Mouse (Mus musculus): Measurements from ENCODE around the gene Clip3.

Gene Clip3

DNA sequence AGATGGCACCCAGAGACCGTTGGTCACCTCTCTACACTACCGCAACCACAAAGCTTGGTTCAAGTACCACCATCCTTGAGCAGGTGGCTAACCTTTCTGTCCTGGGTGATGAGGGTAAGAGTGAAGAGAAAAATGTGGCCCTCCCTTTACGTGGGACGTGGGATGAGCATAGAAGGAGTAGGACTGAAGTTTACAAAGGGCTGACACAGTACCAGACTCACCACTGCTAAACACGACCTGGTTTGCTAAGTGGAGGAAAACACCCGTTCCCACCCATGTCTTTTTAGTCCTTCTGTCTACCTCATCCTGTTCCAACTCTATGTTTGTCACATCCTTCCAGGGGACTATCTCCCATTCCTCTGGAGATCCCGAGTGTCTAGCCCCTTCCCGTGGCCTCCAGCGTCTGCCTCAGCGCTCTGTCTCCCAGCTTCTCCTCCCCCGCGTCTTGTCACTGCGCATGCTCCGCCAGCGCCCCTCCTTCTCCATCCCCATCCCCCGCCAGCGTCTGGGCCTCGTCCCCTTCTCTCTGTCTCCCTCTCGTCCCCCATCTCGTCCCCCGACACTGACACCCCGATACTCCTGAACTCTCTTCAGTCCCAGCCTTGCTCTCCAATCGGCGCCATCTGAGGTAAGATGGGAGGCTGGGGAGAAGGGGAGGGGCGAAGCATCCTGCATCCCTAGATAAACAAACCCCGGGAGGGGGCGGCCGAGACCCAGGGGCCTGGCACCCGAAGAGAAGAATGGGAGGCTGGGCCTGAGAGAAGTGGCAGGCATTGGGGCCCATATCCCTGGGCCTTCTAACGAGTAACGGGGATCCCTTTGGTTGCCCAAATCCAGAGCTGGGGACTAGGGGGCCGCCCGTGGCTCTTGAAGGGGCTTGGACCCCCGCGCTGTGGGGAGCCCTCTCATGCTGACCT, at the start of gene Clip3:
TSS of gene Clip3 (plus strand) at position 514 of the 917 bp plus-strand sequence.
- DNase-seq (ENCODE audit: low read depth, low spot score), result peak; percentile 71

DNA sequence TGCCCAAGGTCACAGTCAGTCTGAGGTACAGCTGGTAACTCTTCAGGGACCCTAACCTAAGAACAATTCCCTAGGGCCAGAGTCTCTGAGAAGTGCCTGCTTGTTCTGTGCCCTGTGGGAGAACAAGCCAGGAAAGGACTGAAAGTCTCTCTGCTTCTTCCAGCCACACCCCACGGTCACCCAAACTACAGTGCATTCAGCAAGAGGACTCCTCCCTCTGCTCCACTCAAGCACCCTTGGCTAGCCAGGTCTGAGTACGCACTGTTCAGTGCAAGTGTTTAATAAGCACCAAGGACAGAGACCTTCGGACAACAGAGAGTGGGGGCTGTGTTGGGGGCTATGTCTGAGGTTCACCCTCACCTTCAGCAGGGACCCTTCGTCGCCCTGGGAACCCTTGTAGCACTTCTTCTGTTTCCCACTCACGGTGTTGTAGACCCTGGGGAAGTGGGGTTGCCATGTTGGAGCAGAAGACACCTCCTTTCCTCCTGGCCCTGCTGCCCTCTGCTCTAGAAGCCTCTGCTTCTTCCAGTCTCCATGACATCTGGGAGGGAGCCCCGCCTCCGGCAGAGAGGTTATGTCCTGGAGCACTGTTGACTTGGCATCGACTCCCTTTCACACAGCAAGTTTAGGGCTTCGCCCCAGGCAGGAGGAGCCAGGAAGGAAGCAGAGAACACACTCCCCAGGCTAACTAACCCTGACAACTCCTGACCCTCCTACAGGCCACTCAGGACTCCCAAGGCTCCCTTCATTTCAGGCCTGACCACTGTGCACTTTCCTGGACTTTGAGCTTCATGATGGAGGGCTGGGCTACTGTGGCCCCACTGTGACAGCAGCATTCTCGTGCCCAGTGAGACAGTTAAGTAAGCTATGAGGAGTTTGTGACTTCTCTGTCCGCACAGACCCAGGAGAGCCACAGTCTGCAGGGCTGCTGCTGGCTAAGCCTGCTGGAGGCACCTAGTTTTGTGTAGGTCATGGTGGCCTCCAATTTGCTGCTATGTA, 39.3 kb upstream of the Clip3 start:
- DNase-seq (ENCODE audit: low read depth, low spot score), result no peak

DNA sequence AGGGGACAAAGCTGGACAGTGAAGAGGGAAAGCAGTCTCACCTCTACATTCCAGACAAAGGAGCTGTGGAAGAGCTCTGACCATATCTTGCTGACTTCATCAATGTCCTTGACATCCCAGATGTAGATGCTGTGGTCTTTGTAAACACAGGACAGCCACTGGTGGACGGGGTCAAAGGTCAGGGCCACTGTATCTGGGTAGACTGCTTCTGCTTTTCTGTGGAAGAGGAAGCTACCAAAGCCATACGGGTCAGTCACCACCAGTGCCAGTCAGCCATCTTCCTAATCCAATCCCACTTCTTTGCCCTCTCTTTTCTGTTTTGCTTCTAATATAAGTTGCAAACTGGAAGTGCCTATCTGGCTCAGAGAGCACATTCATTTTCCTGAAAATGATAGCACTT, 26.5 kb upstream of the Clip3 start:
- no peak for DNase-seq (ENCODE audit: low read depth, low spot score)

DNA sequence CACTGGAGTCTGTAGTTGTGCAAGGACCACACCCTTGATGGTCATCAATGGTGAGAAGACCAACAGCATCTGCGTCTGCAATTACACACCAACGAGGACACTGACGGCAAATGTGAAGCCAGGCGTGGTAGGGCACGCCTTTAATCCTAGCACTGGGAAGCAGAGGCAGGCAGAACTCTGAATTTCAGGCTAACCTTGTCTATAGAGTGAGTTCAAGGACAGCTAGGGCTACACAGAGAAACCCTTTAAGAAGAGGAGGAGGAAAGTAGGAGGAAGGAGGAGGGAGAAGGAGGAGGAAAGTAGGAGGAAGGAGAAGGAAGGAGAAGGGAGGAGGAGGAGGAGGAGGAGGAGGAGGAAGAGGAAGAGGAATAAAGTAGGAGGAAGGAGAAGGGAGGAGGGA, 26.0 kb upstream of the Clip3 start:
- no peak for DNase-seq (ENCODE audit: low read depth, low spot score)

DNA sequence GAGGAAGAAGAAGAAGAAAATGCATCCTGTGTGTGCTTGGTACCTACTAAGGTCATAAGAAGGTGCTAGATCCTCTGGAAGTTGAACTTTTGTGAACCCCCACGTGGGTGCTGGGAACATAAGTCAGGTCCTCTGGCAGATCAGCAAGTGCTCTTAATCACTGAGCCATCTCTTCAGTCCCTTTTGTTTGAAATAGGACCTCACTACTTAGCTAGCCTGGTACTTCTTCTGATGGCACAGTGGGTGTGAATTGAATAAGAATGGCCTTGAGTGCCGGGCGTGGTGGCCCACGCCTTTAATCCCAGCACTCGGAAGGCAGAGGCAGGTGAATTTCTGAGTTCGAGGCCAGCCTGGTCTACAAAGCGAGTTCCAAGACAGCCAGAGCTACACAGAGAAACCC, 25.6 kb upstream of the Clip3 start:
- DNase-seq (ENCODE audit: low read depth, low spot score), result no peak

DNA sequence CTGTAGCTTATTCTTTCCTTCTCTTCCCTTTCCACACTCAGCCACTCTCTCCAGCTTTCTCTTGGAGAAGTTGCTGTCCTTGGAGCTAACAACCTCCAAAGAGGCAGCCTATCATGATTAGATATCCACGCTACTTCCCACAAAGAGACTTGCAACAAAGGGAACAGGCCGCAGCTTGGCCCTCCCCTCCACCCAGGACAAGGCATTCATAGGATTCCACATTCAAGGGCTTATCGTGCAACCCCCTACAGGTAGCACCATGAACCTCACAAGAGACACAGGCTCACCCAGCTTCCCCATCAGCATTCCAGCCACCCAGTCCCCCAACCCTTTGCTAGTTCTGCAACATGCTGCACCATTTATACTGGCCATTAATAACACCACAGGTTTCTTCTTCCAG, 24.7 kb upstream of the Clip3 start:
- no peak for DNase-seq (ENCODE audit: low read depth, low spot score)

DNA sequence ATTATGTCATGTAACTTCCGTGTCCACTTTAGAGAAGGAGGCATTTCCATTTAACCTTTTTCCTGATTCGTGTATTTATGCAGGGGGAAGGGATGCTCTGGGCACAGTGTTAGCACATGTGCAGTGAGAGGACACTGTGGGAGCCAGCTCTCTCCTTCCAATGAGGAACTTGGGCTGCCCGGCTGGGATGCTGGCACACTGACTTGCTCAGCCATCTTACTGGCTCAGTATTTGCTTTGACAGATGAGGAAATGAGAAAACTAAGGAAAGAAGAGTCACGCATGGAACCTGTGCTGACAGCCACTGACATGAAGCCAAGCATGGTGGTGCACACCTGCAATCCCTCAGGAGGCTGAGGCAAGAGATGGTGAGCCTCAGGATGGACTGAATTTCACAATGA, 21.9 kb upstream of the Clip3 start:
- no peak for DNase-seq (ENCODE audit: low read depth, low spot score)

DNA sequence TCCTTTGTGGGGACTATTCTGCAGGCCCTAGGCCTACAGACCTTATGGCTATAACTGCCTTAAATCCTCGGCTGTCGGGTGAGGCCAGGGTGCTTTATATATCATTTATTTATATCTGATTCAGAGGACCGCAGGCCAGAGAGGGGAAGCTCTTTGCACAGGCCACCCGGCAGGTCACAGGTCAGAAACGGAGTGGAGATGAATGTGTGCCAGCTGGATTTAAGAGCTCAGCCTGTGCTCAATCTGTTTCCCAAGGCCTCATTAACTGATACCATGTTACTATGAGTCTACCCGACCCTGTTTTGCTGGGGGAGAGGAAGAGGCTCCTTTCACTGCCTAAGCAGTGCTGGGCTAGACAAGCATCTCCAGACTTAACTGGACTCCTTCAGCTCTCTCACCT, 17.1 kb upstream of the Clip3 start:
- DNase-seq (ENCODE audit: low read depth, low spot score), result no peak

DNA sequence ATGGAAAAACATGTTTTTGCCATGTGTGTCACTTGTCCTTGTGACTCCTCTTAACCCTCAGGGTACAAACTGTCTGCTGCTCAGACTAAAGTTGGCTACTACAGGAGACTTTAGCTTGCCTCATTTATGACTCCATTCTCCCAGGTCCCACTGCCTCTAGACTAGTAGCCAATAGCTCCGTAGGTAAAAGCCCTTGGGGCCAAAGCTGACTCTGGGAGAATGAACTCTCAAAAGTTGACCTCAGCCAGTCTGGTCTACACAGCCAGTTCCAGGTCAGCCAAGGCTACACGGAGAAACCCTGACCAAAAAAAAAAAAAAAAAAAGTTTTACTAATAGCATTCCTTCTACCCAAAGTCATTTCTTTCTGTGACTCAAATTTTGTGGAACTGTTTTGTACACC, 12.6 kb upstream of the Clip3 start:
- no peak for DNase-seq (ENCODE audit: low read depth, low spot score)

DNA sequence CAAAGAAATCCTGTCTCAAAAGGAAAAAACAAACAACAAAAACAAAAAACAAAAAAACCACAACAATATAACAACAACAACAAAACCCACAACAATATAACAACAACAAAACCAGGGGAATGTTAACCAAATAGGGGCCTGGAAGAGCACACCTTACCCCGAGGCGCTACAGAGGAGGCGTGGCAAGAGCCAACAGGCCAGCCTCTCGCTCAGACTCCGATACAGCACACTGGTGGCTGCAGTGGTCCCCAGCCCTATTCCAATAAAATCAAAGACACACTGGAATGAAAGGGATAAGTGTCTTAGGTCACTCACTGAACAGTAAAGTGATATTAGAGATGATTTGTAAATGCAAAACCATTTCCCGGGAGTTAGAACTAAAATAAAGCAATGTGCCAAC, 12.0 kb upstream of the Clip3 start:
- DNase-seq (ENCODE audit: low read depth, low spot score), result no peak

DNA sequence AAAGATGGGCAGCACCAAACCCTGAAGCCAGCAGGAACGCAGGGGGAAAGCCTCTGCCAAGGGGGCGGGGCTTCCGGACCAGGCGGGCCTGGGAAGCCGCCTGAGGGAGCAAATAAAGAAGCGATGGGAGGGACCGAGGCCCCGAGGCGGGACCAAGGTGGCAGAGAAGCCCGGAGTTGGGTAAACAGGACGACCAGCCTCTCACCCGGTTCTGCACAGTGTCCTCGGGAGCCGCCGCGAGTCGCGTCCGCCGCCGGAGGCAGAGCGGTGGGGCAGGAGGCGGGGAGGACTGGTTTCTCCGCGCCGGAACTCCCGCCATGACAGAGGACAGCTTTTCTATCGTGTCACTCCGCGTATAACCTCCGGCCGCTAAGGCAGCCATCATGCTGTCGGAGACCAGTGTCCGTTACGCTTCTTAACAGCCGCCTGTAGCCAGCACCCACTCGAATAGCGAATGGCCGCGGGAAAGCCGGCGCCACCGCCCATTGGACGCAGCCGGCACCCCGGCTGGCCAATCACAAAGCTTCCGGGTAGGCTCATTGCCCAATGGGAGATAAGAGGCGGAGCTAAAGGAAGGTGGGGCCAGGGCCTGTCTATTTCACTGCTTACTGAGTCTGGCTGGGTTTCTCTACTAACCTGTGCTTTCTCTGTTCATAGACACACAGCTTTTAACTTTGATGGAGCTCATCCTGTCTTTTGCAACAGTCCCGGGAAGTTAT, 11.4 kb upstream of the Clip3 start, which contains the start of the genes Thap8 and Wdr62:
TSS of gene Thap8 (plus strand) at position 144 of the 719 bp plus-strand sequence.
TSS of gene Wdr62 (minus strand) at position 469 of the 719 bp plus-strand sequence.
- peak; percentile 89 for DNase-seq (ENCODE audit: low read depth, low spot score)

DNA sequence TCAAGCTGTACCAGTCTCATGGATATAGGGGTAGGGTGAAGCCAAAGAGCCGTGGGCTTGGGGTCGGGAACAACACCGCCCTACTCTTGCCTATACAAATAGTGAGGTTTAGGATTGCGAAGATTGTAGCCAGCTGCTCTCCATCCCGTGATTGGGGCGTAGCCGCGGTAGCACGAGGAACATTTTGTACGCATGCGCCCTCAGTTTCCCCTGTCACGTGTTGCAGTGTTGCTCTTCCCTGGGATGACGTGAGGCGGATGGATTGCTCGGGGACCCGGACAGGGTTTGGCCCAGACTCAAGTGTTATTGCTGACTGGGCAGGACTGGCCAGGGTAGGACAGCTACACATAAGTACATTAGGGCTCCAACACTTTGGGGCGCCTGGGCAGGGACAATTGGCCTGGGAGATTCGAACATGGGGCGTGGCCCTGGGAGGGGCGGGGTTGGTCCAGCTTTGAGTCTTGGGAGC, 10.8 kb upstream of the Clip3 start:
- DNase-seq (ENCODE audit: low read depth, low spot score), result peak; percentile 84

DNA sequence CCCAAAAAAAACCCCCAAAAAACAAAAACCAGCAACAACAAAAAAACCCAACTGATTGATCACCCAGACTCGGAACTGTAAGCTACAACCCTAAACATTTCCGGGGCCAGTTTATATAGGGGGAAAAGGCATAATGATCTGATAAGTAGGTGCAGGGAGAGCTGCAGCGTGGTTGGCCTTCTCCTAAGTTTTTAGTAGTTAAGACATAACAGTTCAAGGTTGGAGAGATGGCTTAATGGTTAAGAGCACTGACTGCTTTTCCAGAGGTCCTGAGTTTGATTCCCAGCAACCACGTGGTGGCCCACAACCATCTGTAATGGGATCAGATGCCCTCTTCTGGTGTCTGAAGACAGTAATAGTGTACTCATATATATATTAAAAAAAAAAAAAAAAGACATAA, 10.0 kb upstream of the Clip3 start:
- no peak for DNase-seq (ENCODE audit: low read depth, low spot score)

DNA sequence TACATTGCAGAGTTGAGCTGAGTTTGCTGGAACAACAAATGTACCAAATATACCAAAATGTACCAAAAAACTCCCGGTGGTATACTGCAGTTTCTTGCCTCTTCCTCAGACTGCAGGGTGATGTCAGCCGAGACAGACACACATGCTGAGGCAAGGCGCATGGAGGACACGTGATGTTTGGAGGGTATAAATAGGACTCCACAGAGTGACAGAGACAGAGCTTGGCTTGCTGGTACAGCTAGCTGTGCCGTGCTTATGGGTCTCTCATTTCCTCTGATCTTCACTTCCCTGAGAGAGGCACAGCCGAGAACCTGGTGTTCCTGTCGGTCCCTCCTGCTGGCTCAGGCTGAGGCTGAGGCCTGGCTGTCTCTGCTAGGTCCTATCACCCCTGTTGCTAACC, 8.8 kb upstream of the Clip3 start:
- DNase-seq (ENCODE audit: low read depth, low spot score), result no peak

DNA sequence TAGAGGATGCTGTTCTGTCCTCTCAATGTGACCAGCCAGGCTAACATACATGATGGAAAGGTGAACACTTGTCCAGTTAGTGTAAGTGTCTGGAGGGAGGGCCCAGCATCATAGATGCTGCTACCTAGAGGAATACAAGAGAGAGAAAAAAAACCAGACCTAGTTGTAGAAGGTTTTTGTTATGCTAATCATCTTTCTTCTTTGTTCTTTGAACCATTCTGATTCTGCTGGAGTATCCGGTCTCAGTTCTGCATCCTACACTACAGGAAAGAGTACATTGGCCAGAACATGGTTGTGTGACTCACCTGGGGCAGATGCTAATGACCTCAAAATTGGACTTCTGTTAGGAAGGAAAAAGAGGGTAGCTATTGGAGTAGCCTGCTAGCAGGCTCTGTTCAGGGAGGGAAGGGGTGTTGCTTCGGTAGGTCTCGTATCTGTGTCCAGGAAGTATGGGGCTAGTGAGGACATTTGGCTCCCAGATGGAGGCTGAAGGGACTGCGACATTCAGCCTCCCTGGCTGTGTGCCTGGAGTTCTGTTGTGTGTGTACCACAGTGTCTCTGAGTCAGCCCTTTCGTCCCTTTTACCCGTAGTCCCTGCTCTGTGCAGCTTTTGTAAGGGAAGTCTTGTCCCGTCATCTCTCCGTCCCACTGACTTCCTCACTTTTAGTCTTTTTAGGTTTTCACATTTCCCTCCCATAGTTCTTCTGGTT, 4.7 kb upstream of the Clip3 start:
- DNase-seq (ENCODE audit: low read depth, low spot score), result no peak

DNA sequence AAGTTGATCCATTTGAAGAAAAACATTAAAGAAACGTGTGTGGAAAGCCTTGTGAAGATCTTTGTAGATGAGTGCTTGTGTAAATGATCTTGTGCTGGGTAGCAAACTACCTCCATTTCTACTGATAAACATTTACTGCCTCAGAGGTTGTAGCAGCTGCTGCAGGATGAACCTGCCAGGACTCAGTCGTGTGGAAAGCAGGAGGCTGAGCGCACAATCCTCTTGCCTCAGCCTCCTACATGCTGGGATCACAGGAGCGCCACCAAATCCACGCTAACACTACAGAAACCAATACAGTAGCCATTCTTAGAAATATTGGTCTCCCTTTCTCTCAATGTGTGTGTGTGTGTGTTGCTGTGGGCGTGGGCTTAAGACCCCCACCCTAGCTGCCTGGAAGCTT, 3.5 kb upstream of the Clip3 start:
- no peak for DNase-seq (ENCODE audit: low read depth, low spot score)

DNA sequence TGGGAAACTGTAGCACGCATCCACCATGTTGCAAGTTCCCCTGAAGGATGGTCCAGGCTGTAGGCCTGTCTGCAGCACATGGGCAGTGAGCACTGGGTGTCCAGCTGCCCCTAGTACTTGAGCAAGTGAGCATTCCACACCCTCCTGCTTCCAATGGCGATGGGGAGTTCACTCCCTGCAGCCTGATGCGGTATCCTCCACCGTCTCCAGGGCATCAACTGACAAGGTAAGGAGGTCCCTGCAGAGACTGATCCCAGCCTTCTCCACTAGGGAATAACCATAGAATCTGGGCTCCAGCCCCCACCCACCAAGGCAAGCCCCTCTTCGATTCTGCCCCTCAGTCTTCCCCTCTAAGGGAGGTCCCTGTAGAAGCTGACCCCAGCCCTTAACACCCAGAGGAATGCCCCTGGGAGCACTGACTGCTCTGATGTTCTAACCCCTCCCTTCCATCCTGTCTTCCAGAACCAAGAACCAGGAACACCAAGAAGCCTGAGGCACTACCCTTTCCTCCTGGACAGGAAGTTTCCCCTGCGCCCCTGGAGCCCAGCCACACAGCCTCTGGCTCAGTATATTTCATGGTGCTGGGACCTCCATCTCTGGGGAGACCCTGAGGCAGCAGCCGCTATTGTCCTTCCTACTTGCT, 2.3 kb upstream of the Clip3 start:
- DNase-seq (ENCODE audit: low read depth, low spot score), result no peak

DNA sequence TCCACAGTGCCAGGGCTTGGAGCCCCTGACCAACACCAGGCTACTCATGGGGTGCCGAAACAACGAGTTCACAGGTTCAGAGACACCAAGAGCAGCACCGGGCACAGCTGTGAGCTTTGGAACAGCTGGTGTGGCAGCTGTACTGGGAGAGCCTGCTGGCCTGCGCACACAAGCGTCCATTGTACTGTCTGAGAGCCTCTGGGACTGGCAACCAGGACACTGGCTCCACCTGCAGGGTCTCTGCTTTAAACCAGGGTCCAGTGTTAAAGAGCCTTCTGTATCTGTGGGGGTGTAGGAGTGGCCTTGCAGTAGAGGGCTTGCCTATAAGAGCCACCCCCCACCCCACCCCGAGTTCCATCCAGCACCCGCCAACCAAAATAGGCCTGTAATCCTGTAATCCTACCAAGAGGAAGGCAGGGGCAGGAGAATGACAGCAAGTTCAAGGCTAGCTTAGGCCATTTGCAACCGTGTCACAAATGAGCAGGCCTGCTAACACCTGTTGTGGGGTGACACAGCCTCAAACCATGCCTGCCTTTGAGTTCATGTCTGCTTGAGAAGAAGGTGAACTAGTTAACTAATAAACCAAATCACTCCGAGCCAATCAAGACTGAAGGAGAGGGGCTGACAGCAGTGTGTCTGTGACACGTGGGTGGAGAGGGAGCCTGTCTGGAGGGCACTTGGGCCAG, 1.7 kb upstream of the Clip3 start:
- peak; percentile 33 for DNase-seq (ENCODE audit: low read depth, low spot score)

DNA sequence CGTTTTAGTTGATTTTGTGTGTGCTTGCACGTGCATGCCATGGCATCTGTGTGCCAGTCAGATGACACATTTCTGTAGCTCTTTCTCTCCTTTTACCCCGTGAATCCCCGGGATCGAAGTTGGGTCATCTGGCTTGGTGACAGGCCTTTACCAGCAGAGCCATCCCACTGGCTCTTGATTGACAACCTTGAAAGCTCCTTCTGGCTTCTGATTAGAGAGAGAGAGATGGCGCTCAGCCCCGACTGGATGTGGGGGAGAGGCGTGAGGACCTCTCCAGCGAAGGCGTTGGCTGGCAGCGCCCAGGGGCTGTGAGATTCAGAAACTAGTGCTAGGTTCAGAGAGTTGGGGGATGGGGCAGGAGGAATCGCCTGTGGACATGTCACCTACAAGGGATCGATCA, 2.3 kb downstream of the Clip3 start:
- peak; percentile 31 for DNase-seq (ENCODE audit: low read depth, low spot score)

DNA sequence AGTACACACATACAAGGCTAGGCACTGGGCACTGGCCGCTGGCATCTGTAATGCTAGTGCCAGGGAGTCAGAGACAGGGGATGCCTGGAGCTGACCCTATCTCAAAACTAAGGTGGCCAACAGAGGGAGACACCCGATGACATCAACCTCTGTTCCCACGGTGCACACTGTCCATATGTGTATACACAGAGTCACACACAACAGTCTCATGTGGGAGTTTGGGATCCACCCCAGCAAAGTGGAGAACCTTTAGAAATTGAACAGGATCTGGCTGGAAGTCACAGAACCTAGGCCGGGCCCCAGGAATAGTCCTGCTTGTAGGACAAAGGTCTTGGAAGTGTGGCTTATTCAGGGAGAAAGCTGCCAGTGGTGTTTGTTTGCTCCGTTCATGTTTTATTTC, 2.8 kb downstream of the Clip3 start:
- DNase-seq (ENCODE audit: low read depth, low spot score), result no peak

All from telencephalon, adult 2 months (tissue).